Mouse (Mus musculus) liver, adult 2 months (tissue): ENCODE measurements around the gene Crygn. TPM values are rescaled to one million over a fixed set of nuclear protein-coding genes. Genes with fewer than 3 reads are reported as not detected.
"Not testable (repeated sequence)": the region's sequence is repeated elsewhere in the genome, so short reads cannot be mapped to it uniquely, and the experiment has no call there.

Source experiments
- DNase-seq: peaks from one replicate; pipeline ENCODE4 v3.0.0-alpha.2; 2011; ENCODE audit warnings: low read depth, low spot score; ENCODE audit errors: extremely low read depth
- H3K27ac ChIP-seq: fragments of 200-500 bp; replicated peaks from 2 replicates; pipeline ENCODE4 v1.5.1; 2012; ENCODE audit warnings: low read depth, mild to moderate bottlenecking, control low read depth, inconsistent platforms, low read length; ENCODE audit not compliant: insufficient read depth
- H3K27me3 ChIP-seq: fragments of 200-500 bp; 2 replicates; pipeline ENCODE4 v1.6.1; 2012; ENCODE audit warnings: mild to moderate bottlenecking, moderate library complexity, low read length, inconsistent platforms; ENCODE audit not compliant: control insufficient read depth, insufficient read depth
- H3K36me3 ChIP-seq: fragments of 200-500 bp; 2 replicates; pipeline ENCODE4 v1.6.1; 2012; ENCODE audit warnings: low read length, inconsistent platforms; ENCODE audit not compliant: control insufficient read depth, insufficient read depth
- H3K4me1 ChIP-seq: fragments of 200-500 bp; 2 replicates; pipeline ENCODE4 v1.6.1; 2011; ENCODE audit warnings: low read length; ENCODE audit not compliant: control insufficient read depth, insufficient read depth
- H3K4me3 ChIP-seq: fragments of 200-500 bp; 2 replicates; pipeline ENCODE4 v1.5.1; 2011; ENCODE audit warnings: low read depth, mild to moderate bottlenecking, control low read depth, low read length, moderate library complexity; ENCODE audit not compliant: insufficient read depth
- H3K79me2 ChIP-seq: fragments of 200-500 bp; 2 replicates; pipeline ENCODE4 v1.6.1; 2012; ENCODE audit warnings: inconsistent platforms, mild to moderate bottlenecking, low read length, moderate library complexity; ENCODE audit not compliant: control insufficient read depth, insufficient read depth
- H3K9ac ChIP-seq: fragments of 200-500 bp; 2 replicates; pipeline ENCODE4 v1.6.1; 2012; ENCODE audit warnings: low read depth, mild to moderate bottlenecking, control low read depth, inconsistent platforms, low read length
- CTCF ChIP-seq: fragments of 200-500 bp; IDR thresholded peaks from 2 replicates; pipeline ENCODE4 v1.5.1; 2011; ENCODE audit warnings: low read depth, low read length, control low read depth
- POLR2A ChIP-seq: fragments of 200-500 bp; IDR thresholded peaks from 2 replicates; pipeline ENCODE4 v1.6.1; 2011; ENCODE audit warnings: low read length, control low read depth; ENCODE audit not compliant: insufficient read depth; ENCODE audit errors: extremely low read depth
- WGBS: fragments of 180-500 bp; shearing (Covaris S2); methylation state at CpG from one replicate; pipeline ENCODE4 v1.1.7; 2018; 5-methylcytosine and 5-hydroxymethylcytosine counted together
- polyA plus RNA-seq: library from polyadenylated mRNA; depleted of rRNA; stranded (reverse); fragments of >200 nt; gene quantifications from 2 replicates; pipeline ENCODE4 v1.2.3, GENCODE M21; 2012
- total RNA-seq: library from RNA; depleted of rRNA; stranded (reverse); fragments of >200 nt; gene quantifications from 2 replicates; pipeline ENCODE4 v1.2.3, GENCODE M21; 2014

The Crygn gene
- total and polyA plus RNA-seq, 2 experiments = 1.0 to 1.4 TPM

GRCm38 (mm10) chr5:24778843-24779140, 21.0 kb upstream of the Crygn start:
- no peak overlapping the region for H3K4me3 ChIP-seq
- H3K4me1 ChIP-seq = peaks cover 2% of the 10 kb centered on the region; the same call in 1 of the 2 replicates
- no peak for TF ChIP-seq POLR2A
- TF ChIP-seq CTCF = no peak
- 69% methylated on average over 13 of the region's 13 CpGs for WGBS
- no peak overlapping the region for H3K27ac ChIP-seq
- H3K27me3 ChIP-seq = no peaks in the 10 kb centered on the region; the same call in 1 of the 2 replicates
- no peaks in the 10 kb centered on the region for H3K36me3 ChIP-seq
- H3K79me2 ChIP-seq = no peaks in the 10 kb centered on the region
- H3K9ac ChIP-seq = no peak overlapping the region
- no peak for DNase-seq

GRCm38 (mm10) chr5:24778082-24778842, 20.5 kb upstream of the Crygn start:
- TF ChIP-seq POLR2A = no peak
- no peak for TF ChIP-seq CTCF
- no peak for DNase-seq
- no peak overlapping the region for H3K27ac ChIP-seq
- H3K9ac ChIP-seq = no peak overlapping the region
- no peaks in the 10 kb centered on the region for H3K79me2 ChIP-seq
- H3K4me3 ChIP-seq = no peak overlapping the region
- WGBS = 45% methylated on average over 17 of the region's 17 CpGs
- no peaks in the 10 kb centered on the region for H3K36me3 ChIP-seq
- H3K27me3 ChIP-seq = no peaks in the 10 kb centered on the region; the same call in 1 of the 2 replicates
- peaks cover 2% of the 10 kb centered on the region; the same call in 1 of the 2 replicates for H3K4me1 ChIP-seq

GRCm38 (mm10) chr5:24776681-24777080, 18.9 kb upstream of the Crygn start:
- no peak overlapping the region for H3K27ac ChIP-seq
- no peaks in the 10 kb centered on the region for H3K79me2 ChIP-seq
- DNase-seq = no peak
- TF ChIP-seq CTCF = no peak
- no peak for TF ChIP-seq POLR2A
- H3K27me3 ChIP-seq = no peaks in the 10 kb centered on the region; the same call in 1 of the 2 replicates
- peaks cover 2% of the 10 kb centered on the region; the same call in 1 of the 2 replicates for H3K4me1 ChIP-seq
- H3K4me3 ChIP-seq = no peak overlapping the region
- H3K36me3 ChIP-seq = no peaks in the 10 kb centered on the region
- WGBS = 70% methylated on average over 4 of the region's 4 CpGs
- H3K9ac ChIP-seq = no peak overlapping the region

- H3K27me3 ChIP-seq, H3K4me1 ChIP-seq, H3K79me2 ChIP-seq, DNase-seq, H3K36me3 ChIP-seq, H3K27ac ChIP-seq, H3K4me3 ChIP-seq, H3K9ac ChIP-seq: not testable (repeated sequence)
- WGBS = 97% methylated on average over 16 of the region's 16 CpGs
Measured at GRCm38 (mm10) chr5:24774549-24774948, 16.7 kb upstream of the Crygn start.

GRCm38 (mm10) chr5:24756931-24757330, 877 bp downstream of the Crygn start:
- 30% methylated on average over 3 of the region's 3 CpGs for WGBS
- TF ChIP-seq POLR2A (no peak), CTCF (no peak)

GRCm38 (mm10) chr5:24752175-24752498, 5.7 kb downstream of the Crygn start:
- H3K27me3 ChIP-seq = no peaks in the 10 kb centered on the region
- no peaks in the 10 kb centered on the region for H3K36me3 ChIP-seq
- H3K4me1 ChIP-seq = peaks cover 6% of the 10 kb centered on the region
- TF ChIP-seq POLR2A (no peak), CTCF (no peak)
- H3K4me3 ChIP-seq = no peak overlapping the region
- 24% methylated on average over 2 of the region's 2 CpGs for WGBS
- 0 out of 2 replicates have a peak overlapping the region, but pooled peaks have one; percentile 76 for H3K9ac ChIP-seq
- DNase-seq = no peak
- H3K27ac ChIP-seq = no peak overlapping the region
- no peaks in the 10 kb centered on the region for H3K79me2 ChIP-seq

More at GRCm38 (mm10) chr5:24756931-24757330, 877 bp downstream of the Crygn start:
- Histone ChIP-seq H3K4me1 (peaks cover 3% of the 10 kb centered on the region; the same call in 1 of the 2 replicates), H3K36me3 (no peaks in the 10 kb centered on the region), H3K27me3 (no peaks in the 10 kb centered on the region), H3K79me2 (no peaks in the 10 kb centered on the region), H3K4me3 (no peak overlapping the region), H3K9ac (no peak overlapping the region), H3K27ac (no peak overlapping the region)
- peak; percentile 71 for DNase-seq
